Mouse (Mus musculus) liver, postnatal 0 days (tissue): Measurements from ENCODE around the gene Klf7. TPM values are rescaled to one million over a fixed set of nuclear protein-coding genes. Genes with fewer than 3 reads are reported as not detected.
A peak's percentile ranks its signal among the peaks of the same experiment; 100 is the strongest.

Source experiments
- ATAC-seq: fragments of 200-750 bp; cut with Nextera tagmentation; 2 replicates; pipeline ENCODE4 v1.8.0; 2017; ENCODE audit warnings: mild to moderate bottlenecking, moderate library complexity
- DNase-seq: peaks from one replicate; pipeline ENCODE4 v3.0.0-alpha.2; 2016
- H3K27ac ChIP-seq: fragments of 300-500 bp; sonication (generic); 2 replicates; pipeline ENCODE4 v1.5.1; 2014; ENCODE audit warnings: antibody characterized with exemption, moderate library complexity, mild to moderate bottlenecking, low read depth
- H3K27me3 ChIP-seq: fragments of 300-500 bp; sonication (generic); 2 replicates; pipeline ENCODE4 v1.6.1; 2014; ENCODE audit warnings: low read length, control low read depth, mixed read lengths; ENCODE audit not compliant: insufficient read depth
- H3K36me3 ChIP-seq: fragments of 300-500 bp; sonication (generic); replicated peaks from 2 replicates; pipeline ENCODE4 v1.6.1; 2014; ENCODE audit warnings: mild to moderate bottlenecking, control low read depth, low read length, moderate library complexity, mixed read lengths; ENCODE audit not compliant: insufficient read depth
- H3K4me1 ChIP-seq: fragments of 300-500 bp; sonication (generic); 2 replicates; pipeline ENCODE4 v1.6.1; 2014; ENCODE audit warnings: antibody characterized with exemption, mild to moderate bottlenecking, control low read depth; ENCODE audit not compliant: insufficient read depth
- H3K4me2 ChIP-seq: fragments of 300-500 bp; sonication (generic); 2 replicates; pipeline ENCODE4 v1.6.1; 2014; ENCODE audit warnings: low read depth, mild to moderate bottlenecking, low read length, moderate library complexity, mixed read lengths
- H3K4me3 ChIP-seq: fragments of 300-500 bp; sonication (generic); 2 replicates; pipeline ENCODE4 v1.5.1; 2014; ENCODE audit warnings: low read depth, low read length
- H3K9ac ChIP-seq: fragments of 300-500 bp; sonication (generic); replicated peaks from 2 replicates; pipeline ENCODE4 v1.6.1; 2014; ENCODE audit warnings: mild to moderate bottlenecking, moderate library complexity
- H3K9me3 ChIP-seq: fragments of 300-500 bp; sonication (generic); 2 replicates; pipeline ENCODE4 v1.6.1; 2016; ENCODE audit warnings: mild to moderate bottlenecking, control low read depth, low read length, mixed read lengths
- CTCF ChIP-seq: sonication (generic); IDR thresholded peaks from 2 replicates; pipeline ENCODE4 v1.5.1; 2016; ENCODE audit warnings: antibody characterized with exemption, low read depth
- EP300 ChIP-seq: IDR thresholded peaks from 2 replicates; pipeline ENCODE4 v1.6.1; 2016; ENCODE audit warnings: antibody characterized with exemption, low read depth, mild to moderate bottlenecking
- WGBS: fragments of 180-500 bp; shearing (Covaris S2); extraction: QIAGEN DNeasy Blood & Tissue Kit; methylation state at CpG from one replicate; pipeline ENCODE4 v1.1.7; 2014; ENCODE audit not compliant: insufficient replicate concordance; 5-methylcytosine and 5-hydroxymethylcytosine counted together
- polyA plus RNA-seq: library from polyadenylated mRNA; unstranded; fragments of >200 nt; fragmentation: Nextera tagmentation; extraction: Ambion mirVana; gene quantifications from 2 replicates; pipeline ENCODE4 v1.2.1, GENCODE M21; 2015

Gene Klf7
- polyA plus RNA-seq, 1 experiment from 2014 or later = 4.8 TPM

GRCm38 (mm10) chr1:64085875-64086274, 36.2 kb downstream of the Klf7 start:
- whole genome bisulfite sequencing = 58% methylated on average over 4 of the region's 4 CpGs
- Histone ChIP-seq H3K27ac (no peak overlapping the region), H3K27me3 (no peaks in the 10 kb centered on the region), H3K4me2 (no peak overlapping the region), H3K9ac (no peak overlapping the region), H3K4me3 (no peak overlapping the region), H3K36me3 (no peaks in the 10 kb centered on the region), H3K9me3 (no peaks in the 10 kb centered on the region), H3K4me1 (peaks cover 27% of the 10 kb centered on the region)
- DNase-seq (no peak), ATAC-seq (no peak)
- no peak for TF ChIP-seq EP300
- TF ChIP-seq CTCF = no peak

- ATAC-seq = no peak
- WGBS = 80% methylated on average over 4 of the region's 4 CpGs
- no peak for TF ChIP-seq CTCF
- no peak for TF ChIP-seq EP300
These were observed 36.7 kb downstream of the Klf7 start for GRCm38 (mm10) chr1:64085361-64085760.

DNA sequence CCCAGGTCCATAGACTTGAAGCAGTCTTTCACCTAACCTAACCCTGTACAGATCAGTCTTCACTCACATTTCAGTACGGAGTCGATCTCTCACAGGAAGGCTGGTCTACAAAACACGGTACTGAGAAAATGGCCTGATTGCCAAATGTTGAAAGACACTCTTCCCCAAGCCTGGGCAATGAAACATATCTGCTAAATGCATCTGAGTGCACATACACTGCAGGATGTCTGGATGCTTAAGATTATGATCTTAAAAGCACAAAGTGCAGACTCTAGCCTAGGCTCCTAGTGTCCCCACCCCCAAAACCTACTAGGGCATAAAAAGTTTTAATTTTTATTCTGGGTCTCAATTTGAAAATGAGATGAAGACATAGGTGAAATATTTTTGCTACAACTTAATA, 37.4 kb downstream of the Klf7 start:
- H3K9ac ChIP-seq = no peak overlapping the region
- no peak overlapping the region for H3K4me2 ChIP-seq
- no peak for ATAC-seq

More at GRCm38 (mm10) chr1:64085361-64085760, 36.7 kb downstream of the Klf7 start:
- no peak overlapping the region for H3K27ac ChIP-seq
- H3K27me3 ChIP-seq = no peaks in the 10 kb centered on the region
- H3K9ac ChIP-seq = no peak overlapping the region
- no peak for DNase-seq
- no peak overlapping the region for H3K4me3 ChIP-seq
- H3K9me3 ChIP-seq = no peaks in the 10 kb centered on the region
- peaks cover 28% of the 10 kb centered on the region for H3K4me1 ChIP-seq
- no peak overlapping the region for H3K4me2 ChIP-seq
- no peaks in the 10 kb centered on the region for H3K36me3 ChIP-seq

GRCm38 (mm10) chr1:64081791-64082190, 40.3 kb downstream of the Klf7 start:
- Histone ChIP-seq H3K9me3 (no peaks in the 10 kb centered on the region), H3K27ac (no peak overlapping the region), H3K4me1 (peaks cover 31% of the 10 kb centered on the region), H3K27me3 (no peaks in the 10 kb centered on the region), H3K9ac (no peak overlapping the region), H3K4me3 (no peak overlapping the region), H3K4me2 (no peak overlapping the region), H3K36me3 (peaks cover 2% of the 10 kb centered on the region; the same call in 1 of the 2 replicates)
- DNase-seq (no peak), ATAC-seq (no peak)
- WGBS = 79% methylated on average over 1 of the region's 1 CpGs
- no peak for TF ChIP-seq EP300
- no peak for TF ChIP-seq CTCF

More for the DNA sequence above, 37.4 kb downstream of the Klf7 start:
- no peaks in the 10 kb centered on the region for H3K36me3 ChIP-seq
- H3K9me3 ChIP-seq = no peaks in the 10 kb centered on the region
- DNase-seq = no peak
- TF ChIP-seq CTCF (no peak), EP300 (no peak)
- H3K27me3 ChIP-seq = no peaks in the 10 kb centered on the region
- no peak overlapping the region for H3K27ac ChIP-seq
- 36% methylated on average over 3 of the region's 3 CpGs for WGBS
- peaks cover 29% of the 10 kb centered on the region for H3K4me1 ChIP-seq
- no peak overlapping the region for H3K4me3 ChIP-seq

DNA sequence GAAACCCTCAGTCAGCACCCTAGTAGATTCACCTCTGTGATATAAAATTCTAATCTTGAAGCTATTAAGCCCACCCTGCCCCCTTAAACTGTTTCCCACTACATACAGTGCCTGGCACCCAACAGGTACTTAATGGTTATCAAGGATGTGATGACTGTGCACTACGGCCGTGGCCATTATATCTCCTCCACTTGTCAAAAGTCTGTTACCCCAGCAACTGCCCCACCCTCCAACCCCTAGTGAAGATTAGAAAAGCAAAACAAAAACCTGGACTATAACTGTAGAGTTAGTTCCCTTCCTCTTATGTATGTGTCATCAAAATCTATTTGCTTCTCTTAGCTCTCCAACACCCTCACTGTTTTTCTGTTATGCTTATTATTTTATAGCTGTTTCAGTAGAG, 40.9 kb downstream of the Klf7 start:
- Histone ChIP-seq H3K27me3 (no peaks in the 10 kb centered on the region), H3K9ac (no peak overlapping the region), H3K9me3 (no peaks in the 10 kb centered on the region), H3K4me2 (no peak overlapping the region), H3K27ac (no peak overlapping the region), H3K4me3 (no peak overlapping the region), H3K36me3 (peaks cover 2% of the 10 kb centered on the region; the same call in 1 of the 2 replicates), H3K4me1 (peaks cover 31% of the 10 kb centered on the region)
- TF ChIP-seq CTCF = no peak
- TF ChIP-seq EP300 = no peak
- ATAC-seq (no peak), DNase-seq (no peak)
- WGBS = 48% methylated on average over 2 of the region's 2 CpGs

DNA sequence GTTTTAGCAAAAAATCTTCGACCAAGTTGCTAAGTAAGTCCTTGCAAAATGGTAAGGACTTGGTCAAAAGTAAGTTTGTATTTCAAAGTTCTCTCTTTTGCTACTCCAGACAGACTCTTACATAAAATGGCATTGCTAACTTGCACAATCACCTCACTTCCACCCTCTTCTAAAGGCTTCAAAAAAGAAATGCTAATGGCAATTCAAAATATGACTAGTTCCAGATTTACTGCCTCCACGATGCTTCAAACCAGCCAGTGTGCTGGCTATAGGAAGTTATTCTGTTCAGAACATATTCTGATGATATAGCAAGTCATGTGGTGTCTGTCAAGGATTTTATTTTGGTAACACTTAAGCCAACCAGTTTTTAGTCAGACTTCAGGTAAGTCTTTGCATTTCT, 41.8 kb downstream of the Klf7 start:
- WGBS = 59% methylated on average over 2 of the region's 2 CpGs
- H3K4me1 ChIP-seq = peaks cover 28% of the 10 kb centered on the region

DNA sequence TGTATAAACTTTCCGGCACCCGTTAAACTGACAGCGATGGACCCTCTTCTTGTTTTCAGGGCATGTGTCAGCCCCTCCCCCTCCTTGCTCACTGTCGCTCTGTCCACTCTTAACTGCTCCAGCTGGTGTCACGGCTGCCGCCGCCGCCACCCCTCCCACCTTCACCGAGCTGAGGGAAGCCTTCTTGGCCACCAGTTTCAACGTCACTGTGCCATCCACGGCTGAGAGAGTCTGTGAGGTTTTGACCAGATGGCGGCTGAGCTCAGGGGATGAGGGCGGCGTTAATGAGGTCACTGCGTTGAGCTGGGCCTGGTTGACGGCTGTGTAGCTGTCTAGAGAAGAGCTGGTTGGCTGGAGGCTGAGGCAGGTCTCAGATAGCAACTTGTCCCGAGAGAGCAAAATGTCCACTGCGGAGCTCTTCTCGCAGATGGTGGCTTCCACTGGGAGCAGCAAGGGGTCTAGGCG, 43.3 kb downstream of the Klf7 start:
- Histone ChIP-seq H3K4me3 (0 out of 2 replicates have a peak overlapping the region, but pooled peaks have one; percentile 6), H3K9ac (no peak overlapping the region), H3K4me2 (peak overlapping the region; percentile 30; the same call in 1 of the 2 replicates), H3K36me3 (peaks cover 2% of the 10 kb centered on the region; the same call in 1 of the 2 replicates), H3K4me1 (peaks cover 27% of the 10 kb centered on the region), H3K27me3 (no peaks in the 10 kb centered on the region), H3K9me3 (no peaks in the 10 kb centered on the region), H3K27ac (peak overlapping the region; percentile 55; the same call in 1 of the 2 replicates)
- ATAC-seq = peak; percentile 68
- no peak for TF ChIP-seq EP300
- TF ChIP-seq CTCF = no peak
- no peak for DNase-seq
- WGBS = 55% methylated on average over 20 of the region's 20 CpGs

More for the DNA sequence above, 41.8 kb downstream of the Klf7 start:
- H3K4me3 ChIP-seq = no peak overlapping the region
- no peaks in the 10 kb centered on the region for H3K27me3 ChIP-seq
- ATAC-seq (no peak), DNase-seq (no peak)
- H3K4me2 ChIP-seq = no peak overlapping the region
- TF ChIP-seq EP300 (no peak), CTCF (no peak)
- peaks cover 2% of the 10 kb centered on the region; the same call in 1 of the 2 replicates for H3K36me3 ChIP-seq
- H3K9me3 ChIP-seq = no peaks in the 10 kb centered on the region
- H3K27ac ChIP-seq = no peak overlapping the region
- no peak overlapping the region for H3K9ac ChIP-seq
